Mouse (Mus musculus) heart, embryonic 14.5 days (tissue): ENCODE results near the gene Aph1a. TPM values are rescaled to one million over a fixed set of nuclear protein-coding genes. Genes with fewer than 3 reads are reported as not detected.
A peak's percentile ranks its signal among the peaks of the same experiment; 100 is the strongest.
"Not testable (repeated sequence)": the region's sequence is repeated elsewhere in the genome, so short reads cannot be mapped to it uniquely, and the experiment has no call there.

ENCODE experiments used
- ATAC-seq: fragments of 200-750 bp; cut with Nextera tagmentation; 2 replicates; pipeline ENCODE4 v1.8.0; 2017; ENCODE audit warnings: low read depth, moderate TSS enrichment; ENCODE audit not compliant: insufficient number of reproducible peaks, insufficient read depth, low FRiP score
- H3K27ac ChIP-seq, 2 experiments: fragments of 200-500 bp in 1 of 2; fragments of 300-500 bp in 1 of 2; sonication (generic) in 1 of 2; replicated peaks in 1 of 2; 2 replicates each; pipeline ENCODE4 v1.5.1; 2012 to 2014; ENCODE audit warnings: low read depth in 2 of 2, low read length in 2 of 2, control low read depth in 1 of 2, mild to moderate bottlenecking in 1 of 2, mixed read lengths in 1 of 2; ENCODE audit not compliant: control insufficient read depth in 1 of 2, insufficient read depth in 1 of 2
- H3K27me3 ChIP-seq: fragments of 300-500 bp; sonication (generic); 2 replicates; pipeline ENCODE4 v1.6.1; 2014; ENCODE audit warnings: mild to moderate bottlenecking, low read length, control low read depth; ENCODE audit not compliant: control insufficient read depth, insufficient read depth
- H3K36me3 ChIP-seq: fragments of 300-500 bp; sonication (generic); 2 replicates; pipeline ENCODE4 v1.6.1; 2014; ENCODE audit warnings: mild to moderate bottlenecking, control low read depth, low read length, mixed read lengths; ENCODE audit not compliant: control insufficient read depth, insufficient read depth
- H3K4me1 ChIP-seq, 2 experiments: fragments of 200-500 bp in 1 of 2; fragments of 300-500 bp in 1 of 2; sonication (generic) in 1 of 2; 2 replicates each; pipeline ENCODE4 v1.6.1; 2012 to 2014; ENCODE audit warnings: low read length in 2 of 2, control low read depth in 1 of 2, mixed read lengths in 1 of 2; ENCODE audit not compliant: control insufficient read depth in 2 of 2, insufficient read depth in 2 of 2
- H3K4me2 ChIP-seq: fragments of 300-500 bp; sonication (generic); 2 replicates; pipeline ENCODE4 v1.6.1; 2014; ENCODE audit warnings: mild to moderate bottlenecking, low read length
- H3K4me3 ChIP-seq, 2 experiments: fragments of 200-500 bp in 1 of 2; fragments of 300-500 bp in 1 of 2; sonication (generic) in 1 of 2; 2 replicates each; pipeline ENCODE4 v1.5.1; 2012 to 2014; ENCODE audit warnings: low read length in 2 of 2, mild to moderate bottlenecking in 2 of 2, control low read depth in 1 of 2, low read depth in 1 of 2, moderate library complexity in 1 of 2; ENCODE audit not compliant: control insufficient read depth in 1 of 2, insufficient read depth in 1 of 2
- H3K9ac ChIP-seq: fragments of 300-500 bp; sonication (generic); 2 replicates; pipeline ENCODE4 v1.6.1; 2014; ENCODE audit warnings: mild to moderate bottlenecking, low read length
- H3K9me3 ChIP-seq: fragments of 300-500 bp; sonication (generic); 2 replicates; pipeline ENCODE4 v1.6.1; 2016; ENCODE audit warnings: low read length, control low read depth; ENCODE audit not compliant: control insufficient read depth
- WGBS: fragments of 180-500 bp; shearing (Covaris S2); extraction: QIAGEN DNeasy Blood & Tissue Kit; methylation state at CpG from one replicate; pipeline ENCODE4 v1.1.7; 2014; 5-methylcytosine and 5-hydroxymethylcytosine counted together
- polyA plus RNA-seq: library from polyadenylated mRNA; unstranded; fragments of >200 nt; fragmentation: Nextera tagmentation; extraction: Ambion mirVana; gene quantifications from 2 replicates; pipeline ENCODE4 v1.2.1, GENCODE M21; 2014

Gene Aph1a
- polyA plus RNA-seq, 1 experiment from 2014 or later = 38.4 TPM

GRCm38 (mm10) chr3:95923429-95923828 lies 29.7 kb downstream of the Aph1a start:
- not testable (repeated sequence) for H3K9ac ChIP-seq, H3K27me3 ChIP-seq, H3K4me2 ChIP-seq, H3K9me3 ChIP-seq, ATAC-seq, H3K27ac ChIP-seq, H3K4me3 ChIP-seq, H3K4me1 ChIP-seq, H3K36me3 ChIP-seq
- WGBS = 79% methylated on average over 7 of the region's 7 CpGs

- H3K9me3 ChIP-seq = no peaks in the 10 kb centered on the region
- no peak overlapping the region for H3K9ac ChIP-seq
- ATAC-seq = no peak
- no peaks in the 10 kb centered on the region for H3K27me3 ChIP-seq
- no peaks in the 10 kb centered on the region for H3K36me3 ChIP-seq
- no peak overlapping the region for H3K27ac ChIP-seq
- 62% methylated on average over 4 of the region's 4 CpGs for WGBS
- H3K4me3 ChIP-seq = no peak overlapping the region
- peaks cover 2 to 3% of the 10 kb centered on the region in 2 experiments; a peak in 2 of 4 replicates for H3K4me1 ChIP-seq
- no peak overlapping the region for H3K4me2 ChIP-seq
Measured at GRCm38 (mm10) chr3:95924185-95924584, 30.4 kb downstream of the Aph1a start.

GRCm38 (mm10) chr3:95925087-95925486 lies 31.3 kb downstream of the Aph1a start:
- no peak overlapping the region for H3K4me3 ChIP-seq
- WGBS = 82% methylated on average over 5 of the region's 5 CpGs
- H3K9ac ChIP-seq = no peak overlapping the region
- ATAC-seq = no peak
- no peak overlapping the region for H3K4me2 ChIP-seq
- no peak overlapping the region for H3K27ac ChIP-seq
- peaks cover 2 to 3% of the 10 kb centered on the region in 2 experiments; a peak in 2 of 4 replicates for H3K4me1 ChIP-seq
- no peaks in the 10 kb centered on the region for H3K27me3 ChIP-seq
- no peaks in the 10 kb centered on the region for H3K9me3 ChIP-seq
- no peaks in the 10 kb centered on the region for H3K36me3 ChIP-seq

- 28% methylated on average over 6 of the region's 6 CpGs for WGBS
- H3K9me3 ChIP-seq = no peaks in the 10 kb centered on the region
- peak overlapping the region; percentile 64 to 92 for H3K27ac ChIP-seq
- no peak for ATAC-seq
- H3K9ac ChIP-seq = peak overlapping the region; percentile 64
- H3K4me1 ChIP-seq = peaks cover 3 to 9% of the 10 kb centered on the region in 2 experiments; a peak in 3 of 4 replicates
- H3K4me3 ChIP-seq = peak overlapping the region; percentile 51 to 94
- peaks cover 1% of the 10 kb centered on the region; the same call in 1 of the 2 replicates for H3K36me3 ChIP-seq
- no peaks in the 10 kb centered on the region for H3K27me3 ChIP-seq
- peak overlapping the region; percentile 66 for H3K4me2 ChIP-seq
Measured at GRCm38 (mm10) chr3:95928261-95928657, 34.5 kb downstream of the Aph1a start.

- under 1% methylated on average over 49 of the region's 49 CpGs for WGBS
- Histone ChIP-seq H3K9me3 (no peaks in the 10 kb centered on the region), H3K36me3 (peaks cover 6% of the 10 kb centered on the region), H3K4me1 (peaks cover 3 to 9% of the 10 kb centered on the region in 2 experiments; a peak in 3 of 4 replicates), H3K4me3 (peak within 1 kb of the TSS; percentile 85 to 94), H3K27ac (peak within 1 kb of the TSS; percentile 92 to 96), H3K27me3 (no peaks in the 10 kb centered on the region), H3K4me2 (peak within 1 kb of the TSS; percentile 66), H3K9ac (peak within 1 kb of the TSS; percentile 99)
- ATAC-seq = peak; percentile 99
Measured at GRCm38 (mm10) chr3:95928658-95929503, 35.1 kb downstream of the Aph1a start, which contains the start of gene Anp32e. Anp32e (plus strand) TSS chr3:95929246.

GRCm38 (mm10) chr3:95929581-95930470 lies 36.1 kb downstream of the Aph1a start:
- no peak; the same call in 1 of the 2 replicates for ATAC-seq
- under 1% methylated on average over 102 of the region's 105 CpGs for WGBS
- peaks cover 3 to 9% of the 10 kb centered on the region in 2 experiments; a peak in 3 of 4 replicates for H3K4me1 ChIP-seq

GRCm38 (mm10) chr3:95930471-95930789 lies 36.7 kb downstream of the Aph1a start:
- Histone ChIP-seq H3K4me1 (peaks cover 3 to 9% of the 10 kb centered on the region in 2 experiments; a peak in 3 of 4 replicates), H3K4me3 (peak overlapping the region; percentile 85 to 94), H3K4me2 (peak overlapping the region; percentile 65), H3K9ac (peak overlapping the region; percentile 99), H3K9me3 (no peaks in the 10 kb centered on the region), H3K36me3 (peaks cover 22% of the 10 kb centered on the region), H3K27me3 (no peaks in the 10 kb centered on the region), H3K27ac (peak overlapping the region; percentile 92 to 96; a peak in 3 of 4 replicates)
- whole genome bisulfite sequencing = 1% methylated on average over 5 of the region's 5 CpGs
- no peak for ATAC-seq

More at GRCm38 (mm10) chr3:95929581-95930470, 36.1 kb downstream of the Aph1a start:
- H3K4me3 ChIP-seq = peak overlapping the region; percentile 85 to 94
- H3K9ac ChIP-seq = peak overlapping the region; percentile 99
- H3K27ac ChIP-seq = peak overlapping the region; percentile 92 to 96
- H3K9me3 ChIP-seq = no peaks in the 10 kb centered on the region
- peaks cover 16% of the 10 kb centered on the region for H3K36me3 ChIP-seq
- peak overlapping the region; percentile 65 for H3K4me2 ChIP-seq
- H3K27me3 ChIP-seq = no peaks in the 10 kb centered on the region
